Mouse (Mus musculus) stomach, postnatal 0 days (tissue): ENCODE measurements around the gene Galnt2.

ENCODE experiments used
- CTCF ChIP-seq: IDR thresholded peaks from 2 replicates; pipeline ENCODE4 v1.5.1; 2016; ENCODE audit warnings: antibody characterized with exemption, low read depth, mild to moderate bottlenecking, moderate library complexity
- EP300 ChIP-seq: optimal IDR thresholded peaks from 2 replicates; pipeline ENCODE3; 2016; ENCODE audit warnings: antibody characterized with exemption

DNA sequence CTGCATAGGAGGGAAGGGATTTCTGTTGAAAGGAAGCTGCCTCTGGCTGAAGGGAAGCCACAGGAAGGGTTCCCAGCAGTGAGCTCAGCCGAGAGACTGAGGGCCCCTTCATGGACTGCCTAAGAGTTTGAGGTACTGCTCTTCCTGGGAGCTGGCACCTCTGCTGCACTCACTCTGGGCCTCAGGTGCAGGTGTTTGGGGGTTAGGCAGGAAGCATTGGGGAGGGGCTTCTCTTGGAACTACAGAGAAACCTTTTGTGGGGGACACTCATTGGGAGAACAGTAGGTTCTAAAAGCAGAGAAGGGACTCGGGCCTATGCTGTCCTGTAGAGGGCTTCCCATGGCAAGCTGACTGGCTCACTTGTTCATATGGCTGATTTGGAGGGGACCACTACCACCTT is 3.3 kb downstream of the Galnt2 start:
- TF ChIP-seq EP300 (no peak), CTCF (no peak)
